8 mouse cellular contexts compared by ENCODE assay signal in the genomic region with DNA sequence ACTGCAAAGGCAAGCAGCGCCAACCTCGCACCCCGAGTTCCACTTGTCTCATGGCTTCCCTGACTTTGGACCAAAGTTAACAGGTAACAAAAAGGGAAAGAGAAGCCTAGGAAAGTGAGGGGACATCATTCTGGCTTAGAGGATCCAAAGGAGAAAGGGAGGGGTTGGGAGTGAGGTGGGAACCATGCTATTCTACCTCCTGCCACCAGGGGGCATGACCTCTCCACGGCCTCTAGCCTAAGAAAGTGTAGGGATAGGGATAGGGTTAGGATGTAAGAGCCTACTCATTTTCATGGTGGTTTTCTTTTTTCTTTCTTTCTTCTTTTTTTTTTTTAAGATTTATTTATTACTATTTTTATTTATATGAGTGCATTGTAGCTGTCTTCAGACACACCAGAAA. TPM values are rescaled to one million over a fixed set of nuclear protein-coding genes. Genes with fewer than 3 reads are reported as not detected.
A peak's percentile ranks its signal among the peaks of the same experiment; 100 is the strongest.
DNase-seq lines count a peak whose midpoint lies in the region; TF ChIP-seq lines count a peak whose summit lies in the region.
"Had no signal": no experiment of that assay in that cellular context is flagged by ENCODE, and none has a peak within 500 bp of the region (broad histone marks: within the 10 kb centered on the region; RNA-seq: fewer than 3 reads in every experiment).

No protein-coding gene starts in this region.

- in situ Hi-C loops in ES-E14 (cut with MboI; ENCODE audit: low sequenced_read_pairs in 2 of 2, unreplicated experiment in 2 of 2): no loop called here

- no peak for TF ChIP-seq POLR2A in bone marrow, adult 2 months (IDR thresholded peaks at IDR 0.05; ENCODE audit: borderline replicate concordance, control insufficient read depth, low read depth, low read length)

- intact Hi-C loops in heart, postnatal 14 days (cut with DNase I): loop anchor here (1.0 kb wide), 1 partner anchor 76 kb away; no protein-coding TSS in a partner anchor

- H3K36me3 ChIP-seq in ES-E14 (ENCODE audit: control insufficient read depth, insufficient read depth, low read length, poor library complexity, severe bottlenecking): peaks cover 5% of the 10 kb centered on the region; the same call in 1 of the 2 replicates

- TF ChIP-seq CTCF in bone marrow, adult 2 months (IDR thresholded peaks at IDR 0.05; ENCODE audit: control insufficient read depth, insufficient read depth, low read length): peak; percentile 91

- peak; percentile 29 for DNase-seq in layer of hippocampus, adult 9-11 months
- DNase-seq in layer of hippocampus, adult 9-10 months (ENCODE audit: low spot score): no peak
- peak; percentile 51 for DNase-seq in ES-E14 (ENCODE audit: low read depth, low spot score)
- DNase-seq in heart, postnatal 14 days: peak; percentile 65 to 76
- DNase-seq in lung, postnatal 14 days: peak; percentile 66
- DNase-seq in thymus, postnatal 25 days: peak; percentile 47

- H3K4me3 ChIP-seq in ES-E14 (ENCODE audit: insufficient read depth in 1 of 2, low read depth in 1 of 2, low read length in 2 of 2, poor library complexity in 1 of 2, severe bottlenecking in 1 of 2): no peak overlapping the region
- H3K4me3 ChIP-seq in bone marrow, adult 2 months (replicated peaks; ENCODE audit: control insufficient read depth, low read depth, low read length): no peak overlapping the region
- H3K4me3 ChIP-seq: midbrain, embryonic 12.5 days had no signal

- no peak overlapping the region for H3K9ac ChIP-seq in ES-E14 (ENCODE audit: insufficient read depth, low read depth, low read length, poor library complexity, severe bottlenecking)
- H3K9ac ChIP-seq: midbrain, embryonic 12.5 days had no signal

- H3K9me3 ChIP-seq in ES-E14 (ENCODE audit: control insufficient read depth, insufficient read depth, low read depth, low read length): no peaks in the 10 kb centered on the region
- H3K9me3 ChIP-seq: midbrain, embryonic 12.5 days had no signal

- H3K27ac ChIP-seq in ES-E14 (ENCODE audit: insufficient read depth, low read depth, low read length, poor library complexity, severe bottlenecking): no peak overlapping the region
- H3K27ac ChIP-seq in bone marrow, adult 2 months (ENCODE audit: control insufficient read depth, insufficient read depth, low read depth, low read length, poor library complexity): no peak overlapping the region
- H3K27ac ChIP-seq: midbrain, embryonic 12.5 days had no signal

- WGBS in bone marrow, adult 2 months: 70% methylated on average over 4 of the region's 4 CpGs

- H3K4me1 ChIP-seq in ES-E14 (ENCODE audit: control insufficient read depth in 2 of 2, insufficient read depth in 2 of 2, low read length in 2 of 2, poor library complexity in 1 of 2): peaks cover 2 to 41% of the 10 kb centered on the region in 2 experiments; a peak in 2 of 4 replicates
- no peaks in the 10 kb centered on the region for H3K4me1 ChIP-seq in bone marrow, adult 2 months (ENCODE audit: control insufficient read depth, insufficient read depth, low read length)
- H3K4me1 ChIP-seq: midbrain, embryonic 12.5 days had no signal

TF ChIP-seq in ES-E14, 5 proteins besides CTCF, POLR2A, EP300 and RAD21:
- TF ChIP-seq MAFK (IDR thresholded peaks at IDR 0.05; ENCODE audit: insufficient read depth, low read depth, low read length) (no peak), CHD2 (IDR thresholded peaks at IDR 0.05; ENCODE audit: low read depth, low read length) (no peak), HCFC1 (IDR thresholded peaks at IDR 0.05; ENCODE audit: borderline replicate concordance, insufficient read depth, low read length) (no peak), ZC3H11A (IDR thresholded peaks at IDR 0.05; ENCODE audit: borderline replicate concordance, low read depth, low read length) (no peak), ZNF384 (IDR thresholded peaks at IDR 0.05; ENCODE audit: low read depth, low read length) (no peak)
TF ChIP-seq in ES-E14: peak in this region for 0.

RNA-seq across cellular contexts. Expression of a gene that starts 8.5 kb away (rescaled TPM):
- total RNA-seq in ES-E14 (2012; rRNA removed): 3.8 and 6.8 TPM in 2 replicates
- 4.9 and 7.8 TPM in 2 replicates for polyA plus RNA-seq in bone marrow, adult 2 months (2011; ENCODE audit: insufficient read depth, insufficient read length, low replicate concordance, missing spikeins)
- 100 to 1,000 TPM; 172 to 182 TPM for total RNA-seq in heart, postnatal 14 days (2021)

RNA-seq across cellular contexts. Expression of a gene that starts 30.0 kb away (rescaled TPM):
- 212 and 220 TPM in 2 replicates for total RNA-seq in ES-E14 (2012; rRNA removed)
- 96.9 and 171 TPM in 2 replicates for polyA plus RNA-seq in bone marrow, adult 2 months (2011; ENCODE audit: insufficient read depth, insufficient read length, low replicate concordance, missing spikeins)
- total RNA-seq in heart, postnatal 14 days (2021): 100 to 1,000 TPM; 129 to 137 TPM

RNA-seq across cellular contexts. Expression of a gene that starts 53.7 kb away (rescaled TPM):
- total RNA-seq in ES-E14 (2012; rRNA removed): 36.3 and 54.0 TPM in 2 replicates
- polyA plus RNA-seq in bone marrow, adult 2 months (2011; ENCODE audit: insufficient read depth, insufficient read length, low replicate concordance, missing spikeins): 159 and 175 TPM in 2 replicates
- total RNA-seq in heart, postnatal 14 days (2021): 100 to 1,000 TPM; 149 to 162 TPM

Comparison
In these comparisons a context has a peak if more than half of its experiments do, and no peak if none do; other contexts are left out.
1. RNA of a gene that starts 8.5 kb away (total RNA-seq): 172 to 182 TPM in heart, postnatal 14 days; 3.8 to 6.8 TPM in ES-E14; every median in the first group is over 10 times any median in the second.